Mouse (Mus musculus): ENCODE measurements at regions not wholly inside any gene's neighbourhood (a gene's known extent, or its start where the extent isn't known, plus 50 kb on each side); places are given as distances from the start of the nearest gene placed in this dataset.

- TF ChIP-seq CTCF (IDR thresholded peaks at IDR 0.05; ENCODE audit: borderline replicate concordance, insufficient read depth, low read depth, low read length) (no peak), POLR2A (IDR thresholded peaks at IDR 0.05; ENCODE audit: borderline replicate concordance, insufficient read depth, low read length) (no peak)
Observed at GRCm38 (mm10) chr9:94425804-94426203, 112.1 kb downstream of the 1190002N15Rik start.

All from cerebellum, adult 2 months (tissue).